Mouse (Mus musculus): ENCODE results near the gene Grid1. TPM values are rescaled to one million over a fixed set of nuclear protein-coding genes. Genes with fewer than 3 reads are reported as not detected.

Gene Grid1
- polyA plus RNA-seq, 1 experiment = not detected

- whole genome bisulfite sequencing = 76% methylated on average over 6 of the region's 6 CpGs
- H3K4me3 ChIP-seq (ENCODE audit: low read depth, low read length) = no peak overlapping the region
These were observed 648.3 kb downstream of the Grid1 start for GRCm38 (mm10) chr14:35468254-35468653.

DNA sequence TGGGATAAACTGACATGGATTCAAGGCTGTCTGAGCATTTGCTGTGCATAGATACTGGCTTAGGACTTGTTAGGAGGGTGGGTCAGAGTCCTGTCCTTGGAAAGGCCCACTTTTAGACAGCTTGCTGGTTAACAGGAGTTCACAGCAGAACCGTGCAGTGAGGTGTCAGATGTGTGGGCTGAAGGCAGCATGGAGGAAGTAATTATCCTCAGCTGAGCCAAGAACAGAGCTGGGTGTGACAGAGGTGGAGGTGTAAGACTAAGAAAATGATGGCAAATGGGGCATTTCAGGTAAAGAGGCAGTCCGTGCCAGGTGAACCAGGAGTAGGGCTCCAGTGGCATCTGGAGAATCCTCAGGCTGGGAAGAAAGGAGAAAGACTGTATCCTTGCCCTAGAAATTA is 666.1 kb downstream of the Grid1 start:
- no peak overlapping the region for H3K4me3 ChIP-seq (ENCODE audit: low read depth, low read length)
- no peak overlapping the region for H3K27ac ChIP-seq (ENCODE audit: insufficient read depth, low read depth, low read length)
- 58% methylated on average over 2 of the region's 2 CpGs for WGBS
- H3K36me3 ChIP-seq (ENCODE audit: control insufficient read depth, insufficient read depth, low read length) = no peaks in the 10 kb centered on the region
- H3K27me3 ChIP-seq (ENCODE audit: control insufficient read depth, insufficient read depth, low read length) = no peaks in the 10 kb centered on the region
- TF ChIP-seq CTCF (IDR thresholded peaks at IDR 0.05; ENCODE audit: extremely low read depth, insufficient read length, insufficient replicate concordance, low read depth, low read length) = no peak
- TF ChIP-seq POLR2A (IDR thresholded peaks at IDR 0.05; ENCODE audit: low read depth, low read length) = no peak
- H3K4me1 ChIP-seq (ENCODE audit: control insufficient read depth, insufficient read depth, insufficient read length, low read length) = no peaks in the 10 kb centered on the region

More at GRCm38 (mm10) chr14:35468254-35468653, 648.3 kb downstream of the Grid1 start:
- no peak overlapping the region for H3K27ac ChIP-seq (ENCODE audit: insufficient read depth, low read depth, low read length)
- H3K36me3 ChIP-seq (ENCODE audit: control insufficient read depth, insufficient read depth, low read length) = no peaks in the 10 kb centered on the region
- TF ChIP-seq CTCF (IDR thresholded peaks at IDR 0.05; ENCODE audit: extremely low read depth, insufficient read length, insufficient replicate concordance, low read depth, low read length) (no peak), POLR2A (IDR thresholded peaks at IDR 0.05; ENCODE audit: low read depth, low read length) (no peak)
- no peaks in the 10 kb centered on the region for H3K27me3 ChIP-seq (ENCODE audit: control insufficient read depth, insufficient read depth, low read length)
- no peaks in the 10 kb centered on the region for H3K4me1 ChIP-seq (ENCODE audit: control insufficient read depth, insufficient read depth, insufficient read length, low read length)

- no peak overlapping the region for H3K4me3 ChIP-seq (ENCODE audit: low read depth, low read length)
- no peaks in the 10 kb centered on the region for H3K36me3 ChIP-seq (ENCODE audit: control insufficient read depth, insufficient read depth, low read length)
- no peaks in the 10 kb centered on the region for H3K27me3 ChIP-seq (ENCODE audit: control insufficient read depth, insufficient read depth, low read length)
- H3K4me1 ChIP-seq (ENCODE audit: control insufficient read depth, insufficient read depth, insufficient read length, low read length) = no peaks in the 10 kb centered on the region
- no peak overlapping the region for H3K27ac ChIP-seq (ENCODE audit: insufficient read depth, low read depth, low read length)
- WGBS = 40% methylated on average over 5 of the region's 5 CpGs
- TF ChIP-seq CTCF (IDR thresholded peaks at IDR 0.05; ENCODE audit: extremely low read depth, insufficient read length, insufficient replicate concordance, low read depth, low read length) (no peak), POLR2A (IDR thresholded peaks at IDR 0.05; ENCODE audit: low read depth, low read length) (no peak)
These were observed 682.4 kb downstream of the Grid1 start for GRCm38 (mm10) chr14:35502324-35502723.

GRCm38 (mm10) chr14:35519402-35519801 is 699.5 kb downstream of the Grid1 start:
- Histone ChIP-seq H3K27ac (ENCODE audit: insufficient read depth, low read depth, low read length) (no peak overlapping the region), H3K4me1 (ENCODE audit: control insufficient read depth, insufficient read depth, insufficient read length, low read length) (no peaks in the 10 kb centered on the region), H3K27me3 (ENCODE audit: control insufficient read depth, insufficient read depth, low read length) (no peaks in the 10 kb centered on the region), H3K4me3 (ENCODE audit: low read depth, low read length) (no peak overlapping the region), H3K36me3 (ENCODE audit: control insufficient read depth, insufficient read depth, low read length) (no peaks in the 10 kb centered on the region)
- TF ChIP-seq CTCF (IDR thresholded peaks at IDR 0.05; ENCODE audit: extremely low read depth, insufficient read length, insufficient replicate concordance, low read depth, low read length) (no peak), POLR2A (IDR thresholded peaks at IDR 0.05; ENCODE audit: low read depth, low read length) (no peak)

DNA sequence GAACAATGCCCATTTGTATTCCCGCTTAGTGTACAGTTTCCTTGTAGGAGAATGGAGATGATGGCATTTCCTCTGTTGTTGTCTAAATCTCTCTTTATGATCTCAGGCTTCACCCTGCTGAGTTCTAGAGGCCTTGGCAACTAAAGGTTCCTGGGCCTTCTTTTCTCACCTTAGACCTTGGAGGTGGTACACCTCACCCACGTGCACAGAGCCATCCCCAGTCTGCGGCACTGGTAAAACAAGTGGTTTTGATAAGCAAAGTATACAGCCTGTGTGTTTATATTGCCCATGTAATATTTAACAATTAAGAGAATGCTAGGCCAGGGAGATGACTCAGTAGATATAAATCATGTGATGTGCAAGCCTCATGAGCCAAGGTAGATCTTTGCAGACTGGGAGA is 718.9 kb downstream of the Grid1 start:
- H3K4me1 ChIP-seq (ENCODE audit: control insufficient read depth, insufficient read depth, insufficient read length, low read length) = no peaks in the 10 kb centered on the region
- H3K36me3 ChIP-seq (ENCODE audit: control insufficient read depth, insufficient read depth, low read length) = no peaks in the 10 kb centered on the region
- H3K4me3 ChIP-seq (ENCODE audit: low read depth, low read length) = no peak overlapping the region
- no peaks in the 10 kb centered on the region for H3K27me3 ChIP-seq (ENCODE audit: control insufficient read depth, insufficient read depth, low read length)
- 30% methylated on average over 3 of the region's 3 CpGs for WGBS
- no peak overlapping the region for H3K27ac ChIP-seq (ENCODE audit: insufficient read depth, low read depth, low read length)
- TF ChIP-seq CTCF (IDR thresholded peaks at IDR 0.05; ENCODE audit: extremely low read depth, insufficient read length, insufficient replicate concordance, low read depth, low read length) (no peak), POLR2A (IDR thresholded peaks at IDR 0.05; ENCODE audit: low read depth, low read length) (no peak)

DNA sequence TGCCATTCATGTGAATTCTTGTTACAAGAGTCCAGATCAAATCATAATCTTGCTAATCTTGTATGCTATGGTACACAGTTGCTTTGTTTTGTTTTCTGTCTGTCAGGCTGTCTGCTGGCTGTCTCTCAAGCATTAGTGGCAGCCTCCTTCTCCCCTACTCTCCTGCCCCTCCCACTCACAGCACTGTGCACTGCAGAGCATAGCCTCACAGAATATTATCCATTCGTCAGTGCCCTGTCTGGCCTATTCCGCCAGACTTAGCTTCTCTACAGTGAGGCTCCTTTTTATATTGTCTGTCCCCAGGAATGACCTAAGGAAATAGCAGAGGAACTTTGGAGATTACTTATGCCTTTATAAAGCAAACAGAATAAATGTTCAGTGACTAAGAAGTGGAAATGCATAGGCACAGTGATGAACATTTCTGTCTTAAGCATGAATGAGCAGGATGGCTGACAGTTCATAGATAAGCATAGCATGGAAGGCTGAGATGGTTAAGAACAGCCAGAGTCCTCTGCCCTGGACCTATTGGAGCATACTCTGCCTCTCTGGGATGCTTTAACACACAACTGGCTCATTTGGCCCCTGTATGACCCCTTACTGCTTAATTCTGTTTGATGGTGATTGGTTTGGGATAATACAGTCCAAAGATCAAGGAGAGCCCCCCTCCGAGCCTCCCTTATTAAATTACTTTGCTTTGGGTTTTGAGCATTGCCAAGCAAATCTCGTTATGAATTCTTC is 721.5 kb downstream of the Grid1 start:
- H3K4me3 ChIP-seq (ENCODE audit: low read depth, low read length) = no peak overlapping the region
- no peaks in the 10 kb centered on the region for H3K36me3 ChIP-seq (ENCODE audit: control insufficient read depth, insufficient read depth, low read length)
- TF ChIP-seq POLR2A (IDR thresholded peaks at IDR 0.05; ENCODE audit: low read depth, low read length) (no peak), CTCF (IDR thresholded peaks at IDR 0.05; ENCODE audit: extremely low read depth, insufficient read length, insufficient replicate concordance, low read depth, low read length) (no peak)
- 47% methylated on average over 4 of the region's 4 CpGs for WGBS
- H3K27ac ChIP-seq (ENCODE audit: insufficient read depth, low read depth, low read length) = no peak overlapping the region
- no peaks in the 10 kb centered on the region for H3K4me1 ChIP-seq (ENCODE audit: control insufficient read depth, insufficient read depth, insufficient read length, low read length)
- H3K27me3 ChIP-seq (ENCODE audit: control insufficient read depth, insufficient read depth, low read length) = no peaks in the 10 kb centered on the region

GRCm38 (mm10) chr14:35541992-35542380 is 722.1 kb downstream of the Grid1 start:
- H3K4me3 ChIP-seq (ENCODE audit: low read depth, low read length) = no peak overlapping the region
- 23% methylated on average over 1 of the region's 1 CpGs for WGBS
- H3K4me1 ChIP-seq (ENCODE audit: control insufficient read depth, insufficient read depth, insufficient read length, low read length) = no peaks in the 10 kb centered on the region
- no peaks in the 10 kb centered on the region for H3K27me3 ChIP-seq (ENCODE audit: control insufficient read depth, insufficient read depth, low read length)
- no peak for TF ChIP-seq POLR2A (IDR thresholded peaks at IDR 0.05; ENCODE audit: low read depth, low read length)
- TF ChIP-seq CTCF (IDR thresholded peaks at IDR 0.05; ENCODE audit: extremely low read depth, insufficient read length, insufficient replicate concordance, low read depth, low read length) = no peak
- no peak overlapping the region for H3K27ac ChIP-seq (ENCODE audit: insufficient read depth, low read depth, low read length)
- no peaks in the 10 kb centered on the region for H3K36me3 ChIP-seq (ENCODE audit: control insufficient read depth, insufficient read depth, low read length)
